Mouse (Mus musculus) ES-Bruce4 (cell line): Measurements from ENCODE around the gene Rbms1. TPM values are rescaled to one million over a fixed set of nuclear protein-coding genes. Genes with fewer than 3 reads are reported as not detected.

Experiments used
- H3K27ac ChIP-seq: 2 replicates; pipeline ENCODE4 v1.5.1; 2012; ENCODE audit warnings: low read length, inconsistent platforms; ENCODE audit not compliant: insufficient read depth
- H3K27me3 ChIP-seq: 2 replicates; pipeline ENCODE4 v1.6.1; 2012; ENCODE audit warnings: mild to moderate bottlenecking, low read length, inconsistent platforms; ENCODE audit not compliant: control insufficient read depth, poor library complexity, insufficient read depth, severe bottlenecking
- H3K36me3 ChIP-seq: 2 replicates; pipeline ENCODE4 v1.6.1; 2012; ENCODE audit warnings: inconsistent platforms, mild to moderate bottlenecking, low read length, moderate library complexity; ENCODE audit not compliant: control insufficient read depth, poor library complexity, insufficient read depth, severe bottlenecking
- H3K4me1 ChIP-seq: one replicate; pipeline ENCODE4 v1.8.1; 2011; ENCODE audit warnings: low read length; ENCODE audit not compliant: control insufficient read depth, insufficient read depth
- H3K4me3 ChIP-seq: 2 replicates; pipeline ENCODE4 v1.5.1; 2011; ENCODE audit warnings: low read depth, mild to moderate bottlenecking, low read length
- H3K9ac ChIP-seq: 2 replicates; pipeline ENCODE4 v1.6.1; 2012; ENCODE audit warnings: low read depth, mild to moderate bottlenecking, inconsistent platforms; ENCODE audit not compliant: poor library complexity, severe bottlenecking
- H3K9me3 ChIP-seq: replicated peaks from 2 replicates; pipeline ENCODE4 v1.6.1; 2012; ENCODE audit warnings: mild to moderate bottlenecking, low read length, inconsistent platforms; ENCODE audit not compliant: control insufficient read depth, poor library complexity, insufficient read depth, severe bottlenecking
- CTCF ChIP-seq: IDR thresholded peaks from one replicate; pipeline ENCODE4 v1.8.1; 2011; ENCODE audit warnings: low read depth, low read length
- EP300 ChIP-seq: IDR thresholded peaks from 2 replicates; pipeline ENCODE4 v1.6.1; 2011; ENCODE audit warnings: low read depth, low read length; ENCODE audit not compliant: insufficient read depth
- POLR2A ChIP-seq: IDR thresholded peaks from one replicate; pipeline ENCODE4 v1.8.1; 2011; ENCODE audit warnings: low read length; ENCODE audit not compliant: insufficient read depth
- polyA plus RNA-seq: library from polyadenylated mRNA; stranded (reverse); fragments of >200 nt; gene quantifications from 2 replicates; pipeline ENCODE4 v1.2.4, GENCODE M21; 2011; ENCODE audit warnings: low read depth; ENCODE audit not compliant: missing spikeins, insufficient read depth, insufficient read length

The Rbms1 gene
- polyA plus RNA-seq, 1 experiment = 174 TPM

- H3K4me1 ChIP-seq = peaks cover 11% of the 10 kb centered on the region
- peak overlapping the region; percentile 61 for H3K27ac ChIP-seq
- H3K9me3 ChIP-seq = no peaks in the 10 kb centered on the region
- H3K4me3 ChIP-seq = no peak overlapping the region
- TF ChIP-seq CTCF (no peak), EP300 (no peak), POLR2A (no peak)
- no peaks in the 10 kb centered on the region for H3K36me3 ChIP-seq
- H3K9ac ChIP-seq = no peak overlapping the region
- no peaks in the 10 kb centered on the region for H3K27me3 ChIP-seq
Measured at GRCm38 (mm10) chr2:60809441-60809921, 153.5 kb downstream of the Rbms1 start.

- Histone ChIP-seq H3K27me3 (no peaks in the 10 kb centered on the region), H3K4me1 (peaks cover 8% of the 10 kb centered on the region), H3K4me3 (no peak overlapping the region), H3K36me3 (no peaks in the 10 kb centered on the region), H3K9me3 (no peaks in the 10 kb centered on the region), H3K9ac (no peak overlapping the region), H3K27ac (no peak overlapping the region)
- TF ChIP-seq EP300 (no peak), CTCF (no peak), POLR2A (no peak)
Measured at GRCm38 (mm10) chr2:60808822-60809221, 154.2 kb downstream of the Rbms1 start.

GRCm38 (mm10) chr2:60807341-60808195 lies 155.4 kb downstream of the Rbms1 start:
- no peak overlapping the region for H3K9ac ChIP-seq
- no peaks in the 10 kb centered on the region for H3K36me3 ChIP-seq
- peaks cover 8% of the 10 kb centered on the region for H3K4me1 ChIP-seq
- H3K27me3 ChIP-seq = no peaks in the 10 kb centered on the region
- no peak overlapping the region for H3K4me3 ChIP-seq
- no peak overlapping the region for H3K27ac ChIP-seq
- no peak for TF ChIP-seq EP300
- TF ChIP-seq CTCF = no peak
- no peak for TF ChIP-seq POLR2A
- H3K9me3 ChIP-seq = no peaks in the 10 kb centered on the region

DNA sequence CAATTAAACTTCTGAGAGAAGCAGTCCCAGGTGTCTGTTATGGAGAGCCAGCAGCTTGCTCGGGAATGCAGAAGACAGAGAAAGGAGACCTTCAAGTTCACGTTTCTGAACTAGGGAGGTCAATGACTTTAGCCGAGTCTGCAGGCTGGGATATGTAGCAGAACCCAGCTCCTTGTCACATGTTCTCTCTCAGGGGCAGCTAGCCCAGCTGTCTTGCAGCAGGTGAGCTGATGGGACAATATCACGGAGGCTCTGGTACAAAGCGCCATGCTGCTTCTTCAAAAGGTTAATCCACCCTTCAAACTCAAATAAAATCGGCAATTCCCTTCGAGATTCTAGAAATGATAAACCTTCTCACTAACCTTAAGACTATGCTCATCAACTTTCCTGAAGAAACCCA lies 158.2 kb downstream of the Rbms1 start:
- TF ChIP-seq POLR2A = no peak
- Histone ChIP-seq H3K36me3 (no peaks in the 10 kb centered on the region), H3K9me3 (no peaks in the 10 kb centered on the region), H3K4me1 (peaks cover 6% of the 10 kb centered on the region), H3K4me3 (no peak overlapping the region), H3K9ac (no peak overlapping the region), H3K27me3 (no peaks in the 10 kb centered on the region), H3K27ac (no peak overlapping the region)

DNA sequence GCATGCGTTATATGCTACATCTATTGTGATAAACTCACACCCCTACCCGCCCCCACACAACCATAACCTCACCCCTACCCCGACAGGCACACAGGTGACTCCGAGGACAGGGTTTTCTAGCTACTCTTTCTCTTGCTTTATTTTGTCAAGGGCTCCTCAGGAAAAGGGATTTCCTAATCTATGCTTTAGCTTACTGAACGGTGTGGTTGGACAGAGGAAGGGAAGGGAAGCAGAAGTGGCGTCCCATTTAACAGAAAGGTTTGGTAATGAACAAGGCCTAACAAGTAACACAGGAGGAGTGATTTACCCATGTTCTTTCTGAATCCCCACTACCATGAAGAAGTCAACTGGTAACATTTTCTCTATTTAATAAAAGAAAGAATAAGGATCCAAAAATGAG lies 159.6 kb downstream of the Rbms1 start:
- no peaks in the 10 kb centered on the region for H3K36me3 ChIP-seq
- H3K27me3 ChIP-seq = no peaks in the 10 kb centered on the region
- H3K9ac ChIP-seq = no peak overlapping the region
- TF ChIP-seq CTCF (no peak), EP300 (no peak), POLR2A (no peak)
- no peaks in the 10 kb centered on the region for H3K4me1 ChIP-seq
- H3K9me3 ChIP-seq = no peaks in the 10 kb centered on the region
- H3K4me3 ChIP-seq = no peak overlapping the region
- no peak overlapping the region for H3K27ac ChIP-seq

DNA sequence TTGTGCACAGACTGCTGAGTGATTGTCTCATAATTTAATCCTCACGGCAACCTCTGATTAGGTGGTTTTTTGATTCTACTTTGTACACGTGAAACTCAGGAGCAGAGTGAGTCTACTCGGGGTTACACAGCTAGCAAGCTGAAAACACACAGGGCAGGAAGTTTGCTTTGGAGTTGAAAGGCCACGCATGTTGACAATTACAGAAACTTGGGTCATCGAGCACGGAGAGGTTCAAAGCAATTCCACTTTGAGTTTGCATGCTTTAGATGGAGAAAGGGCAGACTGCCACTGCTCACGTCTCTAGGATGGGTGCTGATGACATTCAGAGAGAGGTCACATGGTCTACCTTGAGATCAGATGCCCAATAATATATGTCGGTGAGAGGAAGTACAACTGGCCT lies 160.2 kb downstream of the Rbms1 start:
- Histone ChIP-seq H3K36me3 (no peaks in the 10 kb centered on the region), H3K27ac (no peak overlapping the region), H3K9me3 (no peaks in the 10 kb centered on the region), H3K4me1 (no peaks in the 10 kb centered on the region), H3K4me3 (no peak overlapping the region), H3K27me3 (no peaks in the 10 kb centered on the region), H3K9ac (no peak overlapping the region)
- no peak for TF ChIP-seq EP300
- no peak for TF ChIP-seq CTCF
- no peak for TF ChIP-seq POLR2A
